Mouse (Mus musculus): ENCODE data around the gene Srgap3.

Gene Srgap3

GRCm38 (mm10) chr6:112950205-112951110, 3.4 kb upstream of the Srgap3 start:
- DNase-seq (ENCODE audit: low spot score in 2 of 2), result no peak

GRCm38 (mm10) chr6:112949220-112949619, 2.2 kb upstream of the Srgap3 start:
- no peak for DNase-seq (ENCODE audit: low spot score in 2 of 2)

DNA sequence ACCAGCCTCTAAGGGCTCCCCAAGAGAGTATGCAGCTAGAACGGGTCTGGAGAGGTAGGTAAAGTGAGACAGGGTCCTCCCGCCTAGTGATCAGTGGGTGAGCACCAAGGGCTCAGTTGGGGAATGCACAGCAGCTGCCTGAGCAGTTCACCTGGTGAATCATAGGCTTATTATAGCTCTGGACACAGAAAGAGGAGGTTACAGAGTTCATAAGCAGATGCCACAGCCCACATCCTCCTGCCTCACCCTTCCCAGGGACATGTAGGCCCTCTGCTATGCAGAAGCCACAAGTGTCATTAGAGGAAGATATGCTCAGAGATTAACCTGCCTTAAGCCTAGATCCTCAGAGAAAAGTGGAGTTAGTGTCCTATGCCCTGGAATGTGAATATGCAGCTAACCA, 1.4 kb upstream of the Srgap3 start:
- DNase-seq (ENCODE audit: low spot score in 2 of 2), result peak; percentile 51 to 67

DNA sequence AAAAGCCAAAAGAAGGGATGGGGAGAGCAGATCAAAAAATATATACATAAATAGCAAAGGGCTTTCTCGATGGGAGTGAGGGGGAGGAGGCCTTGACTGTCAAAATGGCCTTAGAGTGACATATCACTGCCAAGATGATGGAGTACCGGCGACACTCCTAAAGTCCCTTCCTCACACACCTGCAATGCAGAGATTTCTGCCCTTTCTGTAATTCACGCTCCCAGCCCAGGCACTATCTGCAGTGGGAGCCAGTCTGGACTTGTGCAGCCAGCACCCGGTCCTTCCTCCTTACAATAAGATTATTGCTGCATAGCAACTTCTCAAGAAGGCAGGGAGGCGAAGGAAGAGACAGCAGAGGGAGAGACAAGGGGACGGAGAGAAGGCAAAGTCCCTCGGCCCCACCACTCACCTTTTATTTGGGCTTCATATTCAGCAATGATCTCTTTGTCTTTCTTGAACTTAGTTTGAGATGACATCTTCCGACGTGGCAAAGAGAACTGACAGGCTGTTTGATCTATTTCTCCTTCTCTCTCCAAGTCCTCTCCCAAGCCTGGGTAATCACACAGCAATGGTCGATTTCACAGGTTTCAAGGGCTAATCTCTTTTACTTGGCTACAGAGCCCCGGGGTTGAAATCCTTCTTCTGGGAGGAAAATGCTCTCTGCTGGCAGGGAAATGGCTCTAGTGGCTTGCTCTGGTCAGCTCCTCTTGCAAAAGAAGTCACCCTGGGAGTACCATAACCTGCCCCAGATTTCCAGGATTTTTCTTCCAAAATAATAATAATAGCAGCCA, 850 bp downstream of the Srgap3 start:
- DNase-seq (ENCODE audit: low spot score in 2 of 2), result no peak

DNA sequence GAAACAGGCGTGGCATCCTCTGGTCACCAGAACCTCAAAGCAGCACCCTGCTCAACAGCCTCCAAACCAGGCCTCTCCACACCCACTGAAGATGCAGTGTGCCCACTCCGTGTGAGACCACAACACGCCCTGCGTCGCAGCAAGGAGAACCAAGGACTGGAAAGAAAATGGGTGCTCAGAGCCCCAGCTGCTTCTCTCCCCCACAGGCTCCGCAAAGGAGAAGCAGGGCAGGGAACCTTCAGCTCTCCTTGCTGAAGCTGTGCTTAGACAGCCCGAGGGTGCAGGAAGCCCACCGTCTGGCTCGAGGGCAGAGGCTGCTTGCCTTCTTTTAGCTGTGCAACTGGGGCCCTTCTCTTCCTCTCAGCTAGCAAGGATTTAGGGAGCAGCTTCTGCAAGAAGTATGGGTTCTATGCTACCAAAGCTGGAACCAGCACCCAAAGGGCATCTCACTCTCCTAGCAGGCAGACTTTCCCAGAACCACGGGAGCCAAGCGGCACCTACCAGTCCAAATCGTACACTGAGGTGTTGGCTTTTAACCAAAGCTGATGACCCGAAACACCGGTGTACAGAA, 1.8 kb downstream of the Srgap3 start:
- peak; percentile 28 to 60 for DNase-seq (ENCODE audit: low spot score in 2 of 2)

DNA sequence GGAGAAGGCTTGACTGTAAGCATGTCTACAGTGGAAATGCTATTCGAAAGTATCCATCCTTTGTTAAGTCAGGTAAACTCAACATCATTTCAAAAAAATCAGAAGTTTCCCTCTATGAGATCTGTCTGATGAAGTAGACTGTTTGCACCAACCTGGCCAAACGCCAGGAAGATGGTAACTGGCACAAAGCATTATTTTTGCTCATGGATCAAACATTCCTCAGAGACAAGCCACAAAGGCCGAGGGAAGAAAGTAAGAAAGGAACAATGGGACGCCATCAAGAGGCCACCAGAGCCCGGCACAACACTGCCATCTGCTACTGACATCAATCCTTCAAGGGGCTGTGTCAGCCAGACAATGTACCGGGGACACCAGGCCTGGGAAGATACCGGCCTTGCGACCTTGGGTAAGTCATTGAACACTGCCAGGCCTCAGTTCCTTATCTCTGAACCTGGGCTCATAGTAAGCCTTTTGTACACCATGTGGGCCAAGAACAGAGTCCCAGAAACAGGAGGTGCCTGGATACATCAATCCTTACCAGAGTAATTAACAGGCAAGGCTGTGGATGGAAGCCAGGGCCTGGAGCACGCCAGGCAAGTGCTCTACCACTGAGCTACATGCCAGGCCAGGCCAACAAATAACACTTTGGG, 3.3 kb downstream of the Srgap3 start:
- DNase-seq (ENCODE audit: low spot score in 2 of 2), result no peak

- DNase-seq (ENCODE audit: low spot score in 2 of 2), result no peak
These were observed 7.8 kb downstream of the Srgap3 start for GRCm38 (mm10) chr6:112939281-112939680.

- no peak for DNase-seq (ENCODE audit: low spot score in 2 of 2)
These were observed 9.3 kb downstream of the Srgap3 start for GRCm38 (mm10) chr6:112937791-112938190.

- no peak for DNase-seq (ENCODE audit: low spot score in 2 of 2)
These were observed 12.6 kb downstream of the Srgap3 start for GRCm38 (mm10) chr6:112934501-112934900.

GRCm38 (mm10) chr6:112932611-112933010, 14.5 kb downstream of the Srgap3 start:
- DNase-seq (ENCODE audit: low spot score in 2 of 2), result no peak

- no peak for DNase-seq (ENCODE audit: low spot score in 2 of 2)
These were observed 17.0 kb downstream of the Srgap3 start for GRCm38 (mm10) chr6:112930011-112930451.

- no peak for DNase-seq (ENCODE audit: low spot score in 2 of 2)
These were observed 17.6 kb downstream of the Srgap3 start for GRCm38 (mm10) chr6:112929291-112929984.

GRCm38 (mm10) chr6:112928841-112929240, 18.2 kb downstream of the Srgap3 start:
- no peak for DNase-seq (ENCODE audit: low spot score in 2 of 2)

DNA sequence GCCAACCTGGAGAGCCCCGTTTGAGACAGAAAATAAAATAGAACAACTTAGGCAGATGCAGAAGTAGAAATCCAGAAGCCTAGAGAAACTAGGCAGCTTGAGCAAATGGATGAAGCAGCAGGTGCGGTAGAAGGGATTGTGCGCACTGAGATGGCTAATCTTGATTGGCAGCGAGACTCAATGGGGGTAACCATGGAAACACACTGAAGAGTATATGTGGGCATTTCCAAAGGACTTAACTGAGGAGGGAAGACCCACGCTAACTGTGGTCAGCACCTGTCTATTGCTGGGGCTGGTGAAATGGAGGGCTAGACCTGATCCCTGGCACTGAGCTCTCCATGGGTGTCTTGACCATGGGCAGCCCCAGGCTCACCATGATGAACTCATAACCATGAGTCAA, 19.7 kb downstream of the Srgap3 start:
- no peak for DNase-seq (ENCODE audit: low spot score in 2 of 2)

DNA sequence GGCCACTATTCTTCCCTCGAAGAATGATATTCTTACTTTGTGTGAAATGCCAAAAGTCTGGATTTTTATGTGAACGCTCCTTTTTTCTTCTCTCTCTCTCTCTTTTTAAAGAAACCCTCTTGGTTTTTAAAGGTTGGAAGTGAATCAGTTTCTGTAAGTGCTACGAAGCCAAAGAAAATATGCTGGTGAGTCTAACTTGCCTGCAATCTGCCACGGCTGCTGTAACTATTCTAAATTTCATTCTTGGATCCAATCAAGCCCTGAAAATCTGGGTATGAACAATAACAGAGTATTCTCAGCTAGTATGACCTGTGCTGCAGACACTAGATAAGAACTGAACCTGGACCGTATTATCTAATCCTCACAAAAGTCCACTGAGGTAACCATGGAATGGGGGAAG, 21.1 kb downstream of the Srgap3 start:
- DNase-seq (ENCODE audit: low spot score in 2 of 2), result no peak

- DNase-seq (ENCODE audit: low spot score in 2 of 2), result no peak
These were observed 21.7 kb downstream of the Srgap3 start for GRCm38 (mm10) chr6:112925234-112925975.

DNA sequence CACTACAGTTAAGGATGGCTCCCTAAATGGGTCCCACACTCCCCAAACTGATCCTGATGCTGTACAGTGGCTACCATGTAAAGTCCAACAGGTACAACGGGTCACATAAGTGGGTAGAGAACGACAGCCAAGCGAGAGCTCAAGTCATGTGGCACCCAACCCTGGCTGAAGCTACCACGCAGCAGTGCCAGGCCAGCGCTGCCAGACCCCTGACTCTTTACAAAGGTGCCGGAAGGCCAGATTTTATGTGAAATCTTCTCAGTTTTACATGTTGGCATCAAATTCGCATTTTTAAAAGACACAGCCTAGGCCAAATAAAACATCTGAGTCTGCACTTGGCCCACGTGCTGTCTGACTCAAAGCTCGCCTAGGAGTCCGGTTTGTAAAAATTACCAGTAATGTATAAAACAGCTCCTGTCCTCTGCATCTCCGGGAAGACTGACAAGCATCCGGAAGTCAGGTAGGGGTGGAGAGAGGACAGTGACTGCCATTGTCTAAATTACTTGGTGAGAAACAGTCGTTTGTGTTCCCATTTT, 22.4 kb downstream of the Srgap3 start:
- no peak for DNase-seq (ENCODE audit: low spot score in 2 of 2)

DNA sequence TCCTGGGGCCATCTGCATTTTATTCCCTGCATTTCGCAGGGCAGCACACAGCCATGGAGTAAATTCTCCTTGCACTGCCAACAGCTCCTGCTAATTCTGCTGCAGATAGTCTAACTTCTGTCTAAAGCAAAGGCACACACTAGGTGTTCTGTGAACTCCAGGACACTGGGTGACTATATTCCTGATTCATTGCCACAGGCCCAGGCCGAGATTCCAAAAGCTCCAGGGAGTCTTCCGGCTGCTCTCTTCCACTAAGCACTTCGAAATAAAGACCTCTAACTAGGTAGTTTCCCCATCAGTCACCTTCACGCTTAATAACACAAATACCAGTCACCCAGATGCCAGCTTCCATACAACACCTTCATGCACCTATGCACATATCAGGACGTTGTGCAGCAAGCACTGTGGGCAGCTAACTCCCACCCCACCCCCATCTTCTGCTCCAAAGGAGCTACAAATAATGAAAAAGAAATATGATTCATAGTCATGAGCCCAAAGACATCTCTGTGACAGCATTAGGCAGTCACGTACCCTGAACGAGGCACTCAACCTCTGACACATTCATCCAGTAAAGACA, 26.4 kb downstream of the Srgap3 start:
- DNase-seq (ENCODE audit: low spot score in 2 of 2), result no peak

DNA sequence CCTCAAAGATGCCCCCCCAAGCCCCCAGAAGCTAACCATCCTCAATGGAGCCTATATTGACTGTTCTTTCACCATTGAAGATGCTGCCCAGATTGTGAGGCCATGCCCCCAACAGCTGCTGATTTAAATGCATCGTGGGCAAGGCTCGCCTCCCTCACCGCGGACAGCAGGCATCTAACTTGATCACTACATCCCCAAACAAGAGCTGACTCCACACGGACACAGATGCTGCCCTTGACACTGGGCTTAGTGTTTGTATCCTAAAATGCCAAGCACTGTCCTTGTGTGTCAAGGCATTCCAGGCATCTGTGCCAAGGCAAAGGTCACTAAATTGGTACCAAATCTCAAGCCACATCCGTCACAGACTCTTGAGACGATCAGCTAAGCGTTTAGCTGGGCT, 29.3 kb downstream of the Srgap3 start:
- no peak for DNase-seq (ENCODE audit: low spot score in 2 of 2)

GRCm38 (mm10) chr6:112916243-112916642, 30.8 kb downstream of the Srgap3 start:
- no peak for DNase-seq (ENCODE audit: low spot score in 2 of 2)
